Mouse (Mus musculus): Measurements from ENCODE around the gene Spen.

DNA sequence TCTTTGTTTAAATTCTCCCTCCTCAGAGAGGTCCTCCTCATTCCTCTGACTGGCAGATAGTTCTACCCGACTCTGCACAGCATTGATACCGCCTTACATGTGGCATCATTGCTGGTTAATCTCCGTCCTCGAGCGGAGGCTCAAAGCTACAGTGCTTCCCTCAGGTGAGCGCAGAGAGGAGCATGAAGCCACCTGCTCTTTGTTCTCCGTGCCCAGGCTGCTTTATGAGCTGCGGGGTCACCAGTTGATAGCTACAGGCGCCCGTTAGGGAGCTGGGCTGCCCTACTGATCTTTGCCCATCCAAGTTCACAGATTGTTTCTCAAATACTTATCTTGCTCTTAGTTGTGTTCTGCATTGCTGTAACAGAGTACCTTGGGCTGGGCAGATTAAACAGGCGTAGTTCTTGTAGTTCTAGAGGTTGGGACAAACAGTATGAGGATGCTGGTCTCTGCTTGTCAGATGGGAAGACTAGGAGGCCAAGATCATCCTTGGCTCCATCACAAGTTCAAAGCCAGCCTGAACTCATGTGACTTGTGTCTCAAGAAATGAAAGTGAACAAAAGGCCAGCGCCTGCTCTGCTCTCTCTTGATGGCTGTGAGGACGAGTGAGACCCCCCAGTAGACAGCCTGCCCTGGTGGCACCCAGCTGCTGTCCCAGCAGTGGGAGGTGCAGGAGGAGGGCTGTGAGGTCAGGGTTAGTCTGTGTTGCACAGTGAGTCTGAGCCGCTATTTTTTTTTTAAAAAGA lies 82.0 kb downstream of the Spen start:
- TF ChIP-seq GATA1 (IDR thresholded peaks at IDR 0.05; ENCODE audit: borderline replicate concordance, low read length) (no peak), FLI1 (IDR thresholded peaks at IDR 0.05; ENCODE audit: low read length) (no peak)
